Mouse (Mus musculus): ENCODE data around the gene Fam83f. TPM values are rescaled to one million over a fixed set of nuclear protein-coding genes. Genes with fewer than 3 reads are reported as not detected.

Fam83f gene
- polyA plus RNA-seq, 1 experiment from 2014 or later, result 2.6 TPM

GRCm38 (mm10) chr15:80639874-80640273 lies 31.8 kb upstream of the Fam83f start:
- Histone ChIP-seq H3K9me3 (no peaks in the 10 kb centered on the region), H3K4me3 (no peak overlapping the region), H3K4me1 (peaks cover 3% of the 10 kb centered on the region; the same call in 1 of the 2 replicates), H3K4me2 (replicated peaks) (no peak overlapping the region), H3K9ac (no peak overlapping the region), H3K27me3 (no peaks in the 10 kb centered on the region), H3K27ac (no peak overlapping the region), H3K36me3 (no peaks in the 10 kb centered on the region)
- no peak for ATAC-seq (ENCODE audit: insufficient number of reproducible peaks, insufficient read depth, low FRiP score, low TSS enrichment)
- WGBS, result 78% methylated on average over 3 of the region's 3 CpGs

GRCm38 (mm10) chr15:80641702-80642435 lies 29.8 kb upstream of the Fam83f start:
- no peak for ATAC-seq (ENCODE audit: insufficient number of reproducible peaks, insufficient read depth, low FRiP score, low TSS enrichment)
- H3K36me3 ChIP-seq, result no peaks in the 10 kb centered on the region
- peaks cover 3% of the 10 kb centered on the region; the same call in 1 of the 2 replicates for H3K4me1 ChIP-seq
- H3K27ac ChIP-seq, result no peak overlapping the region
- no peak overlapping the region for H3K4me3 ChIP-seq
- H3K27me3 ChIP-seq, result no peaks in the 10 kb centered on the region
- H3K9me3 ChIP-seq, result no peaks in the 10 kb centered on the region
- WGBS, result 76% methylated on average over 2 of the region's 2 CpGs
- no peak overlapping the region for H3K4me2 ChIP-seq (replicated peaks)
- no peak overlapping the region for H3K9ac ChIP-seq

- Histone ChIP-seq H3K27ac (no peak overlapping the region), H3K4me3 (no peak overlapping the region), H3K9ac (no peak overlapping the region), H3K27me3 (no peaks in the 10 kb centered on the region), H3K4me1 (peaks cover 3% of the 10 kb centered on the region; the same call in 1 of the 2 replicates), H3K4me2 (replicated peaks) (no peak overlapping the region), H3K9me3 (no peaks in the 10 kb centered on the region), H3K36me3 (no peaks in the 10 kb centered on the region)
- WGBS, result 84% methylated on average over 17 of the region's 17 CpGs
- no peak for ATAC-seq (ENCODE audit: insufficient number of reproducible peaks, insufficient read depth, low FRiP score, low TSS enrichment)
Measured at GRCm38 (mm10) chr15:80645006-80645797, 26.4 kb upstream of the Fam83f start.

GRCm38 (mm10) chr15:80648977-80649606 lies 22.6 kb upstream of the Fam83f start:
- Histone ChIP-seq H3K9me3 (no peaks in the 10 kb centered on the region), H3K27ac (no peak overlapping the region), H3K9ac (no peak overlapping the region), H3K4me1 (no peaks in the 10 kb centered on the region), H3K36me3 (no peaks in the 10 kb centered on the region), H3K4me3 (no peak overlapping the region), H3K27me3 (no peaks in the 10 kb centered on the region), H3K4me2 (replicated peaks) (no peak overlapping the region)
- no peak for ATAC-seq (ENCODE audit: insufficient number of reproducible peaks, insufficient read depth, low FRiP score, low TSS enrichment)
- WGBS, result 70% methylated on average over 15 of the region's 15 CpGs

GRCm38 (mm10) chr15:80650412-80650811 lies 21.2 kb upstream of the Fam83f start:
- Histone ChIP-seq H3K4me2 (replicated peaks) (no peak overlapping the region), H3K4me3 (no peak overlapping the region), H3K4me1 (no peaks in the 10 kb centered on the region), H3K36me3 (no peaks in the 10 kb centered on the region), H3K27ac (no peak overlapping the region), H3K27me3 (no peaks in the 10 kb centered on the region), H3K9ac (no peak overlapping the region), H3K9me3 (no peaks in the 10 kb centered on the region)
- WGBS, result 68% methylated on average over 2 of the region's 2 CpGs
- ATAC-seq (ENCODE audit: insufficient number of reproducible peaks, insufficient read depth, low FRiP score, low TSS enrichment), result no peak

GRCm38 (mm10) chr15:80653865-80654264 lies 17.8 kb upstream of the Fam83f start:
- 74% methylated on average over 8 of the region's 8 CpGs for WGBS
- H3K27me3 ChIP-seq, result no peaks in the 10 kb centered on the region
- no peaks in the 10 kb centered on the region for H3K9me3 ChIP-seq
- H3K4me3 ChIP-seq, result no peak overlapping the region
- H3K9ac ChIP-seq, result no peak overlapping the region
- no peak overlapping the region for H3K27ac ChIP-seq
- H3K4me2 ChIP-seq (replicated peaks), result no peak overlapping the region
- H3K36me3 ChIP-seq, result no peaks in the 10 kb centered on the region
- ATAC-seq (ENCODE audit: insufficient number of reproducible peaks, insufficient read depth, low FRiP score, low TSS enrichment), result no peak
- H3K4me1 ChIP-seq, result no peaks in the 10 kb centered on the region

- Histone ChIP-seq H3K4me2 (replicated peaks) (no peak overlapping the region), H3K9ac (no peak overlapping the region), H3K4me3 (no peak overlapping the region), H3K9me3 (no peaks in the 10 kb centered on the region), H3K27ac (no peak overlapping the region), H3K36me3 (no peaks in the 10 kb centered on the region), H3K4me1 (no peaks in the 10 kb centered on the region), H3K27me3 (no peaks in the 10 kb centered on the region)
- WGBS, result 66% methylated on average over 6 of the region's 6 CpGs
- no peak for ATAC-seq (ENCODE audit: insufficient number of reproducible peaks, insufficient read depth, low FRiP score, low TSS enrichment)
Measured at GRCm38 (mm10) chr15:80658815-80659471, 12.7 kb upstream of the Fam83f start.

GRCm38 (mm10) chr15:80660963-80661362 lies 10.7 kb upstream of the Fam83f start:
- ATAC-seq (ENCODE audit: insufficient number of reproducible peaks, insufficient read depth, low FRiP score, low TSS enrichment), result no peak
- H3K4me3 ChIP-seq, result no peak overlapping the region
- no peak overlapping the region for H3K4me2 ChIP-seq (replicated peaks)
- H3K9me3 ChIP-seq, result no peaks in the 10 kb centered on the region
- no peak overlapping the region for H3K9ac ChIP-seq
- no peaks in the 10 kb centered on the region for H3K36me3 ChIP-seq
- H3K27ac ChIP-seq, result no peak overlapping the region
- no peaks in the 10 kb centered on the region for H3K4me1 ChIP-seq
- 58% methylated on average over 4 of the region's 4 CpGs for WGBS
- H3K27me3 ChIP-seq, result no peaks in the 10 kb centered on the region

- Histone ChIP-seq H3K27me3 (no peaks in the 10 kb centered on the region), H3K4me3 (no peak overlapping the region), H3K4me1 (no peaks in the 10 kb centered on the region), H3K36me3 (no peaks in the 10 kb centered on the region), H3K9me3 (no peaks in the 10 kb centered on the region), H3K4me2 (replicated peaks) (no peak overlapping the region), H3K27ac (no peak overlapping the region), H3K9ac (no peak overlapping the region)
- WGBS, result 73% methylated on average over 4 of the region's 4 CpGs
- no peak for ATAC-seq (ENCODE audit: insufficient number of reproducible peaks, insufficient read depth, low FRiP score, low TSS enrichment)
Measured at GRCm38 (mm10) chr15:80664444-80664843, 7.2 kb upstream of the Fam83f start.

- Histone ChIP-seq H3K9me3 (no peaks in the 10 kb centered on the region), H3K27me3 (peaks cover 37% of the 10 kb centered on the region), H3K4me2 (replicated peaks) (no peak overlapping the region), H3K27ac (no peak overlapping the region), H3K9ac (no peak overlapping the region), H3K4me1 (0 out of 2 replicates have a peak, but pooled peaks cover 9% of the 10 kb centered on the region), H3K4me3 (no peak overlapping the region), H3K36me3 (no peaks in the 10 kb centered on the region)
- no peak for ATAC-seq (ENCODE audit: insufficient number of reproducible peaks, insufficient read depth, low FRiP score, low TSS enrichment)
- 78% methylated on average over 2 of the region's 2 CpGs for WGBS
Measured at GRCm38 (mm10) chr15:80672810-80673209, 1.2 kb downstream of the Fam83f start.

- H3K4me1 ChIP-seq, result 0 out of 2 replicates have a peak, but pooled peaks cover 9% of the 10 kb centered on the region
- no peak overlapping the region for H3K4me3 ChIP-seq
- H3K27me3 ChIP-seq, result peaks cover 37% of the 10 kb centered on the region
- H3K9ac ChIP-seq, result no peak overlapping the region
- no peak overlapping the region for H3K27ac ChIP-seq
- no peak for ATAC-seq (ENCODE audit: insufficient number of reproducible peaks, insufficient read depth, low FRiP score, low TSS enrichment)
- no peak overlapping the region for H3K4me2 ChIP-seq (replicated peaks)
- H3K9me3 ChIP-seq, result no peaks in the 10 kb centered on the region
- 63% methylated on average over 4 of the region's 4 CpGs for WGBS
- H3K36me3 ChIP-seq, result no peaks in the 10 kb centered on the region
Measured at GRCm38 (mm10) chr15:80673337-80674095, 1.9 kb downstream of the Fam83f start.
